Mouse (Mus musculus): ENCODE results near the gene Ttll13. TPM values are rescaled to one million over a fixed set of nuclear protein-coding genes. Genes with fewer than 3 reads are reported as not detected.

The Ttll13 gene
- polyA plus RNA-seq, 1 experiment from 2014 or later = 0.35 TPM

GRCm38 (mm10) chr7:80208026-80208642 is 38.0 kb upstream of the Ttll13 start:
- no peak for DNase-seq (ENCODE audit: low spot score)
- WGBS = 84% methylated on average over 18 of the region's 18 CpGs
- peak; percentile 70; the same call in 1 of the 2 replicates for ATAC-seq (replicated peaks; ENCODE audit: insufficient number of reproducible peaks, low FRiP score, low TSS enrichment, low read depth)
- Histone ChIP-seq H3K9me3 (replicated peaks; ENCODE audit: control insufficient read depth, low read length) (no peaks in the 10 kb centered on the region), H3K4me1 (ENCODE audit: control insufficient read depth, insufficient read depth, low read length) (no peaks in the 10 kb centered on the region), H3K4me3 (ENCODE audit: low read depth, low read length) (no peak overlapping the region), H3K27ac (replicated peaks; ENCODE audit: low read depth, low read length) (no peak overlapping the region), H3K36me3 (replicated peaks; ENCODE audit: control insufficient read depth, insufficient read depth, low read depth, low read length) (no peaks in the 10 kb centered on the region), H3K27me3 (ENCODE audit: control insufficient read depth, insufficient read depth, low read length) (no peaks in the 10 kb centered on the region), H3K4me2 (ENCODE audit: low read depth, low read length) (no peak overlapping the region), H3K9ac (replicated peaks; ENCODE audit: low read length) (no peak overlapping the region)

GRCm38 (mm10) chr7:80208738-80209430 is 37.3 kb upstream of the Ttll13 start:
- ATAC-seq (replicated peaks; ENCODE audit: insufficient number of reproducible peaks, low FRiP score, low TSS enrichment, low read depth) (no peak), DNase-seq (ENCODE audit: low spot score) (no peak)
- WGBS = 79% methylated on average over 10 of the region's 10 CpGs
- H3K27me3 ChIP-seq (ENCODE audit: control insufficient read depth, insufficient read depth, low read length) = no peaks in the 10 kb centered on the region
- no peak overlapping the region for H3K27ac ChIP-seq (replicated peaks; ENCODE audit: low read depth, low read length)
- H3K4me2 ChIP-seq (ENCODE audit: low read depth, low read length) = no peak overlapping the region
- no peaks in the 10 kb centered on the region for H3K4me1 ChIP-seq (ENCODE audit: control insufficient read depth, insufficient read depth, low read length)
- H3K4me3 ChIP-seq (ENCODE audit: low read depth, low read length) = no peak overlapping the region
- H3K9ac ChIP-seq (replicated peaks; ENCODE audit: low read length) = no peak overlapping the region
- H3K36me3 ChIP-seq (replicated peaks; ENCODE audit: control insufficient read depth, insufficient read depth, low read depth, low read length) = no peaks in the 10 kb centered on the region
- H3K9me3 ChIP-seq (replicated peaks; ENCODE audit: control insufficient read depth, low read length) = no peaks in the 10 kb centered on the region

GRCm38 (mm10) chr7:80209669-80210068 is 36.5 kb upstream of the Ttll13 start:
- DNase-seq (ENCODE audit: low spot score) (no peak), ATAC-seq (replicated peaks; ENCODE audit: insufficient number of reproducible peaks, low FRiP score, low TSS enrichment, low read depth) (no peak)
- Histone ChIP-seq H3K27me3 (ENCODE audit: control insufficient read depth, insufficient read depth, low read length) (no peaks in the 10 kb centered on the region), H3K9me3 (replicated peaks; ENCODE audit: control insufficient read depth, low read length) (no peaks in the 10 kb centered on the region), H3K4me2 (ENCODE audit: low read depth, low read length) (no peak overlapping the region), H3K36me3 (replicated peaks; ENCODE audit: control insufficient read depth, insufficient read depth, low read depth, low read length) (no peaks in the 10 kb centered on the region), H3K4me3 (ENCODE audit: low read depth, low read length) (no peak overlapping the region), H3K9ac (replicated peaks; ENCODE audit: low read length) (no peak overlapping the region), H3K27ac (replicated peaks; ENCODE audit: low read depth, low read length) (no peak overlapping the region), H3K4me1 (ENCODE audit: control insufficient read depth, insufficient read depth, low read length) (no peaks in the 10 kb centered on the region)
- WGBS = 77% methylated on average over 6 of the region's 6 CpGs

GRCm38 (mm10) chr7:80210982-80211381 is 35.2 kb upstream of the Ttll13 start:
- Histone ChIP-seq H3K4me1 (ENCODE audit: control insufficient read depth, insufficient read depth, low read length) (no peaks in the 10 kb centered on the region), H3K27me3 (ENCODE audit: control insufficient read depth, insufficient read depth, low read length) (no peaks in the 10 kb centered on the region), H3K4me3 (ENCODE audit: low read depth, low read length) (no peak overlapping the region), H3K9ac (replicated peaks; ENCODE audit: low read length) (no peak overlapping the region), H3K27ac (replicated peaks; ENCODE audit: low read depth, low read length) (no peak overlapping the region), H3K4me2 (ENCODE audit: low read depth, low read length) (no peak overlapping the region), H3K36me3 (replicated peaks; ENCODE audit: control insufficient read depth, insufficient read depth, low read depth, low read length) (no peaks in the 10 kb centered on the region), H3K9me3 (replicated peaks; ENCODE audit: control insufficient read depth, low read length) (no peaks in the 10 kb centered on the region)
- ATAC-seq (replicated peaks; ENCODE audit: insufficient number of reproducible peaks, low FRiP score, low TSS enrichment, low read depth) = no peak
- no peak for DNase-seq (ENCODE audit: low spot score)
- 86% methylated on average over 4 of the region's 4 CpGs for WGBS

GRCm38 (mm10) chr7:80213604-80214003 is 32.6 kb upstream of the Ttll13 start:
- no peak overlapping the region for H3K27ac ChIP-seq (replicated peaks; ENCODE audit: low read depth, low read length)
- no peaks in the 10 kb centered on the region for H3K36me3 ChIP-seq (replicated peaks; ENCODE audit: control insufficient read depth, insufficient read depth, low read depth, low read length)
- H3K4me3 ChIP-seq (ENCODE audit: low read depth, low read length) = no peak overlapping the region
- H3K9me3 ChIP-seq (replicated peaks; ENCODE audit: control insufficient read depth, low read length) = no peaks in the 10 kb centered on the region
- H3K9ac ChIP-seq (replicated peaks; ENCODE audit: low read length) = no peak overlapping the region
- no peak for DNase-seq (ENCODE audit: low spot score)
- WGBS = 93% methylated on average over 7 of the region's 7 CpGs
- ATAC-seq (replicated peaks; ENCODE audit: insufficient number of reproducible peaks, low FRiP score, low TSS enrichment, low read depth) = no peak
- H3K4me1 ChIP-seq (ENCODE audit: control insufficient read depth, insufficient read depth, low read length) = no peaks in the 10 kb centered on the region
- no peak overlapping the region for H3K4me2 ChIP-seq (ENCODE audit: low read depth, low read length)
- no peaks in the 10 kb centered on the region for H3K27me3 ChIP-seq (ENCODE audit: control insufficient read depth, insufficient read depth, low read length)

GRCm38 (mm10) chr7:80214459-80214858 is 31.7 kb upstream of the Ttll13 start:
- H3K9ac ChIP-seq (replicated peaks; ENCODE audit: low read length) = no peak overlapping the region
- no peak overlapping the region for H3K27ac ChIP-seq (replicated peaks; ENCODE audit: low read depth, low read length)
- no peak overlapping the region for H3K4me2 ChIP-seq (ENCODE audit: low read depth, low read length)
- no peaks in the 10 kb centered on the region for H3K27me3 ChIP-seq (ENCODE audit: control insufficient read depth, insufficient read depth, low read length)
- H3K9me3 ChIP-seq (replicated peaks; ENCODE audit: control insufficient read depth, low read length) = no peaks in the 10 kb centered on the region
- H3K4me3 ChIP-seq (ENCODE audit: low read depth, low read length) = no peak overlapping the region
- no peak for ATAC-seq (replicated peaks; ENCODE audit: insufficient number of reproducible peaks, low FRiP score, low TSS enrichment, low read depth)
- WGBS = 79% methylated on average over 8 of the region's 8 CpGs
- DNase-seq (ENCODE audit: low spot score) = no peak
- no peaks in the 10 kb centered on the region for H3K36me3 ChIP-seq (replicated peaks; ENCODE audit: control insufficient read depth, insufficient read depth, low read depth, low read length)
- no peaks in the 10 kb centered on the region for H3K4me1 ChIP-seq (ENCODE audit: control insufficient read depth, insufficient read depth, low read length)

GRCm38 (mm10) chr7:80215398-80215797 is 30.8 kb upstream of the Ttll13 start:
- Histone ChIP-seq H3K36me3 (replicated peaks; ENCODE audit: control insufficient read depth, insufficient read depth, low read depth, low read length) (peaks cover 3% of the 10 kb centered on the region), H3K9ac (replicated peaks; ENCODE audit: low read length) (peak overlapping the region; percentile 54; the same call in 1 of the 2 replicates), H3K4me1 (ENCODE audit: control insufficient read depth, insufficient read depth, low read length) (no peaks in the 10 kb centered on the region), H3K4me2 (ENCODE audit: low read depth, low read length) (no peak overlapping the region), H3K27ac (replicated peaks; ENCODE audit: low read depth, low read length) (no peak overlapping the region), H3K4me3 (ENCODE audit: low read depth, low read length) (no peak overlapping the region), H3K27me3 (ENCODE audit: control insufficient read depth, insufficient read depth, low read length) (no peaks in the 10 kb centered on the region), H3K9me3 (replicated peaks; ENCODE audit: control insufficient read depth, low read length) (no peaks in the 10 kb centered on the region)
- 15% methylated on average over 4 of the region's 4 CpGs for WGBS
- DNase-seq (ENCODE audit: low spot score) (peak; percentile 83), ATAC-seq (replicated peaks; ENCODE audit: insufficient number of reproducible peaks, low FRiP score, low TSS enrichment, low read depth) (peak; percentile 62)

GRCm38 (mm10) chr7:80216566-80216965 is 29.6 kb upstream of the Ttll13 start:
- Histone ChIP-seq H3K4me3 (ENCODE audit: low read depth, low read length) (no peak overlapping the region), H3K4me2 (ENCODE audit: low read depth, low read length) (no peak overlapping the region), H3K36me3 (replicated peaks; ENCODE audit: control insufficient read depth, insufficient read depth, low read depth, low read length) (peaks cover 4% of the 10 kb centered on the region), H3K27ac (replicated peaks; ENCODE audit: low read depth, low read length) (no peak overlapping the region), H3K27me3 (ENCODE audit: control insufficient read depth, insufficient read depth, low read length) (no peaks in the 10 kb centered on the region), H3K9me3 (replicated peaks; ENCODE audit: control insufficient read depth, low read length) (no peaks in the 10 kb centered on the region), H3K9ac (replicated peaks; ENCODE audit: low read length) (no peak overlapping the region), H3K4me1 (ENCODE audit: control insufficient read depth, insufficient read depth, low read length) (no peaks in the 10 kb centered on the region)
- no peak for DNase-seq (ENCODE audit: low spot score)
- ATAC-seq (replicated peaks; ENCODE audit: insufficient number of reproducible peaks, low FRiP score, low TSS enrichment, low read depth) = no peak
- WGBS = 80% methylated on average over 8 of the region's 8 CpGs

All from embryonic facial prominence, embryonic 11.5 days (tissue).